Mouse (Mus musculus) megakaryocyte, embryonic 14.5 days (primary cell): ENCODE data around the gene Gna13.

ENCODE experiments used
- FLI1 ChIP-seq: IDR thresholded peaks from 2 replicates; pipeline ENCODE4 v1.6.1; 2012; ENCODE audit warnings: low read length, inconsistent platforms, mixed read lengths
- GATA1 ChIP-seq: IDR thresholded peaks from 3 replicates; pipeline ENCODE4 v1.6.1; 2012; ENCODE audit warnings: mixed read lengths, low read length, inconsistent platforms, borderline replicate concordance

GRCm38 (mm10) chr11:109351489-109351888, 11.1 kb upstream of the Gna13 start:
- TF ChIP-seq GATA1 (no peak), FLI1 (no peak)
